13 mouse cellular contexts compared by ENCODE assay signal in the genomic region with DNA sequence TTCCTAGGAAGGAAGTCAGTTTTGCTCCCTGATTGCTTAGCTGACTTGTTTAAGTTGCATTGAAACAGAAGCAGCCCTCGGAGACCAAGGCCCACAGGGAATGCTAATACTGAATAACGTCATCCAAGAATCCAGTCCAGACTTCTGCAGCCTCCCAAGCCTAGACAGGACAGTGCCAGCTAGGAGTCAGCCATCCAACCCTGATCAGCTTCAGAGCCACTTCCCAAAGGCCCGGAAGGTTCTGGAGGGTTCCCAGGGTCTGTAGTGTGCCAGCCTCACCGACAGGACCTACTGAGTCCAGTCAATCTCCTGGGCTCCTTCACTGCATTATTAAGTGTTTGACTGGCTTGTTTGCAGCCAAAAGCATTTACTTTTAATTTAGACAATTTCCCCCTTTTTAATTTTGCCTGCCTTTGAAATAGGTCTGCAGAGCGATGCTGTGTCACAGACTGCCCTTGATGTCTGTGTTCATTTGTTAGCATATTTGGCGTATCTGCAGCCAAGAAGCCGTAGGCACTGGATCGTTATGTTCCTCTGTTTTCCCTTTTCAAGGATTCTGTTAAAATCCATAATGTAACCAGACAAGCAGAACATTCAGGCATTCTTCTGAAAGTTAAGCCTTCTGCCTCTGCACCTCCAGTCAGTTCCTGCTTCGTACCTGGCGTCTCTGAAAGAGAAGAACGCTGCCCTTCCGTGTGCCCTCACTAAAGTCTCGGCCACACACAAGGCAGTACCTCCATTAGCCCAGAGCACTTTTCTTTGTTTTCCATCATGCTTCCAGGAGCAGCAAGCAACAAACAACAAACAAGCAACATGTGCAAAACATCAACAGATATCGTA.
DNase-seq lines count a peak whose midpoint lies in the region; ATAC-seq and TF ChIP-seq lines count a peak whose summit lies in the region.
"Had no signal": no experiment of that assay in that cellular context is flagged by ENCODE, and none has a peak within 500 bp of the region (broad histone marks: within the 10 kb centered on the region; RNA-seq: fewer than 3 reads in every experiment).

No protein-coding gene starts in this region.

- no peaks in the 10 kb centered on the region for H3K27me3 ChIP-seq in forebrain, postnatal 0 days (ENCODE audit: insufficient read depth, low read length)
- H3K27me3 ChIP-seq in midbrain, embryonic 12.5 days: peaks cover 43% of the 10 kb centered on the region

- no peaks in the 10 kb centered on the region for H3K9me3 ChIP-seq in forebrain, postnatal 0 days (ENCODE audit: low read length)
- 0 out of 2 replicates have a peak, but pooled peaks cover 2% of the 10 kb centered on the region for H3K9me3 ChIP-seq in midbrain, embryonic 12.5 days

- no peak overlapping the region for H3K4me3 ChIP-seq in forebrain, postnatal 0 days (ENCODE audit: low read depth, low read length)
- peak overlapping the region; percentile 12; the same call in 1 of the 2 replicates for H3K4me3 ChIP-seq in midbrain, embryonic 12.5 days

- H3K4me1 ChIP-seq in forebrain, postnatal 0 days (ENCODE audit: insufficient read depth): peaks cover 16% of the 10 kb centered on the region
- H3K4me1 ChIP-seq in midbrain, embryonic 12.5 days: peaks cover 40% of the 10 kb centered on the region

- H3K9ac ChIP-seq in forebrain, postnatal 0 days: no peak overlapping the region
- no peak overlapping the region for H3K9ac ChIP-seq in midbrain, embryonic 12.5 days (replicated peaks)

- WGBS in forebrain, postnatal 0 days: 26% methylated on average over 14 of the region's 14 CpGs
- 36% methylated on average over 14 of the region's 14 CpGs for WGBS in midbrain, embryonic 12.5 days

- intact Hi-C loops in gastrocnemius, postnatal 36 days (cut with DNase I): no loop called here

- H3K27ac ChIP-seq in forebrain, postnatal 0 days (ENCODE audit: low read depth, low read length): no peak overlapping the region
- H3K27ac ChIP-seq in midbrain, embryonic 12.5 days (replicated peaks): no peak overlapping the region

- no peak for TF ChIP-seq CTCF in brain, embryonic 14.5 days (IDR thresholded peaks at IDR 0.05; ENCODE audit: borderline replicate concordance, extremely low read depth, insufficient read depth, insufficient read length)
- no peak for TF ChIP-seq CTCF in forebrain, postnatal 0 days (IDR thresholded peaks at IDR 0.05; ENCODE audit: low read depth)

- peak overlapping the region; percentile 26 for H3K4me2 ChIP-seq in forebrain, postnatal 0 days (ENCODE audit: low read depth)
- peak overlapping the region; percentile 46 for H3K4me2 ChIP-seq in midbrain, embryonic 12.5 days (replicated peaks)
- H3K4me2 ChIP-seq: heart, embryonic 11.5 days; liver, embryonic 11.5 days had no signal

- ATAC-seq in forebrain, postnatal 0 days: peak; percentile 67
- ATAC-seq in midbrain, embryonic 12.5 days (ENCODE audit: low FRiP score, low read depth): 0 out of 2 replicates have a peak, but pooled peaks have one; percentile 10
- ATAC-seq in erythroid progenitor cell, adult 5-6 weeks (replicated peaks; ENCODE audit: low FRiP score, poor library complexity, severe bottlenecking): no peak

- TF ChIP-seq POLR2A in brain, embryonic 14.5 days (IDR thresholded peaks at IDR 0.05; ENCODE audit: borderline replicate concordance, extremely low read depth, insufficient read depth, insufficient read length, poor library complexity, severe bottlenecking): no peak

- peak; percentile 7 for DNase-seq in cerebellum, adult 9-11 months
- no peak for DNase-seq in cerebellum, adult 11 months
- DNase-seq in brain, embryonic 14.5 days (ENCODE audit: low read depth): peak; percentile 73
- DNase-seq in forebrain, postnatal 0 days: peak; percentile 57
- DNase-seq in gastrocnemius, postnatal 36 days: no peak
- DNase-seq in urinary bladder, postnatal 10 days (ENCODE audit: low spot score): no peak
- DNase-seq: adrenal gland, postnatal 10 days; heart, postnatal 4 days; kidney, adult 9 months had no signal

- no peaks in the 10 kb centered on the region for H3K36me3 ChIP-seq in forebrain, postnatal 0 days (ENCODE audit: insufficient read depth)
- no peaks in the 10 kb centered on the region for H3K36me3 ChIP-seq in midbrain, embryonic 12.5 days

Comparison
In these comparisons a context has a peak if more than half of its experiments do, and no peak if none do; other contexts are left out.
1. DNase-seq: peak in cerebellum, adult 9-11 months (single experiment), brain, embryonic 14.5 days (single experiment) and forebrain, postnatal 0 days (single experiment); none in cerebellum, adult 11 months (single experiment), gastrocnemius, postnatal 36 days (0 of 2) and urinary bladder, postnatal 10 days (single experiment).